Mouse (Mus musculus) C2C12 (cell line): ENCODE measurements around the gene Eln. TPM values are rescaled to one million over a fixed set of nuclear protein-coding genes. Genes with fewer than 3 reads are reported as not detected.

Experiments
- H3K27me3 ChIP-seq: one replicate; pipeline ENCODE4 v1.6.1; 2011; ENCODE audit not compliant: control insufficient read depth, insufficient read depth, insufficient read length
- H3K36me3 ChIP-seq: one replicate; pipeline ENCODE4 v1.6.1; 2011; ENCODE audit not compliant: control insufficient read depth, insufficient read depth
- H3K4me3 ChIP-seq: one replicate; pipeline ENCODE4 v1.5.1; 2011; ENCODE audit warnings: mild to moderate bottlenecking, control low read depth; ENCODE audit not compliant: poor library complexity, insufficient read depth, severe bottlenecking
- H3K79me2 ChIP-seq: one replicate; pipeline ENCODE4 v1.6.1; 2011; ENCODE audit not compliant: control insufficient read depth, insufficient read depth
- H3K79me3 ChIP-seq: one replicate; pipeline ENCODE4 v1.6.1; 2011; ENCODE audit warnings: low read depth, control low read depth
- H3ac ChIP-seq: one replicate; pipeline ENCODE3; 2011; ENCODE audit warnings: low read depth; ENCODE audit not compliant: control insufficient read depth, insufficient read length
- CEBPB ChIP-seq: IDR thresholded peaks from one replicate; pipeline ENCODE4 v1.6.1; 2011; ENCODE audit warnings: low read depth, mild to moderate bottlenecking, control low read depth, moderate library complexity
- CTCF ChIP-seq: IDR thresholded peaks from one replicate; pipeline ENCODE4 v1.5.1; 2011; ENCODE audit not compliant: control insufficient read depth, insufficient read depth, insufficient read length
- FOSL1 ChIP-seq: IDR thresholded peaks from one replicate; pipeline ENCODE4 v1.8.0; 2011; ENCODE audit warnings: mild to moderate bottlenecking, low read length; ENCODE audit not compliant: poor library complexity, insufficient read depth, severe bottlenecking
- MAX ChIP-seq: IDR thresholded peaks from one replicate; pipeline ENCODE4 v1.6.1; 2011; ENCODE audit warnings: mild to moderate bottlenecking, control low read depth
- MYOD1 ChIP-seq: IDR thresholded peaks from one replicate; pipeline ENCODE4 v1.6.1; 2011; ENCODE audit warnings: low read depth; ENCODE audit not compliant: control insufficient read depth, insufficient read length
- MYOG ChIP-seq: IDR thresholded peaks from one replicate; pipeline ENCODE4 v1.6.1; 2011; ENCODE audit not compliant: control insufficient read depth, insufficient read length; ENCODE audit errors: extremely low read depth
- USF1 ChIP-seq: IDR thresholded peaks from one replicate; pipeline ENCODE4 v1.6.1; 2011; ENCODE audit warnings: low read depth, mild to moderate bottlenecking, control low read depth, moderate library complexity
- polyA plus RNA-seq: library from polyadenylated mRNA; unstranded; fragments of >200 nt; fragmentation: generic; extraction: Trizol; gene quantifications from one replicate; pipeline ENCODE4 v1.2.1, GENCODE M21; 2012; ENCODE audit warnings: missing spikeins

Gene Eln
- polyA plus RNA-seq, 1 experiment, result not detected

- no peaks in the 10 kb centered on the region for H3K79me3 ChIP-seq
- peak overlapping the region; percentile 18 for H3ac ChIP-seq
- peaks cover 8% of the 10 kb centered on the region for H3K36me3 ChIP-seq
- H3K4me3 ChIP-seq, result no peak overlapping the region
- no peak for TF ChIP-seq MAX
- no peak for TF ChIP-seq CEBPB
- no peak for TF ChIP-seq MYOD1
- TF ChIP-seq MYOG, result no peak
- no peak for TF ChIP-seq FOSL1
- TF ChIP-seq CTCF, result no peak
- TF ChIP-seq USF1, result no peak
- H3K27me3 ChIP-seq, result no peaks in the 10 kb centered on the region
- peaks cover 12% of the 10 kb centered on the region for H3K79me2 ChIP-seq
Observed at GRCm38 (mm10) chr5:134680238-134680637, 66.9 kb downstream of the Eln start.

GRCm38 (mm10) chr5:134678827-134679546, 68.1 kb downstream of the Eln start:
- TF ChIP-seq MAX, result no peak
- no peak for TF ChIP-seq FOSL1
- TF ChIP-seq MYOD1, result peak; percentile 49
- Histone ChIP-seq H3K79me2 (peaks cover 12% of the 10 kb centered on the region), H3K4me3 (no peak overlapping the region), H3ac (peak overlapping the region; percentile 28), H3K36me3 (peaks cover 8% of the 10 kb centered on the region), H3K79me3 (peaks cover 3% of the 10 kb centered on the region), H3K27me3 (no peaks in the 10 kb centered on the region)

- Histone ChIP-seq H3K27me3 (no peaks in the 10 kb centered on the region), H3K79me3 (peaks cover 3% of the 10 kb centered on the region), H3K4me3 (no peak overlapping the region), H3K79me2 (peaks cover 12% of the 10 kb centered on the region), H3ac (no peak overlapping the region), H3K36me3 (peaks cover 7% of the 10 kb centered on the region)
- TF ChIP-seq FOSL1, result no peak
Observed at GRCm38 (mm10) chr5:134678031-134678430, 69.1 kb downstream of the Eln start.

DNA sequence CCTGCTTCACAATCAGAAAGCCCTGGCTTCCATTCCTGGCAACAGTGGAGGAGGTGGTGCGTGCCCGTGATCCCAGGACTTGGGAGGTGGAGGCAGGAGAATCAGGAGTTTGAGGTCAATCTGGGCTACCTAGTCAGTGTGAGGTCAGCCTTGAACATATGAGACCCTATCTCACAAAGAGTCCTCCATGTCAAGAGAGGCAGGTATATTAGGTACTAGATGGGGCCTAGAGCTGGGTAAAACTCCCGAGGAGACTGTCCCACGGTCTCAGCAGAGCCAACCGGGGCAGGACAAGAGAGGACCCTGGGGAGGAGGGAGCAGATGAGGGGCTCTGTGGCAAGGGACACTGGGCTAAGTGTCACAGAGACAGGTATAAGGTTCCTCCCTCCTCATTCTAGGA, 69.6 kb downstream of the Eln start:
- Histone ChIP-seq H3K79me3 (peaks cover 3% of the 10 kb centered on the region), H3K27me3 (no peaks in the 10 kb centered on the region), H3ac (no peak overlapping the region), H3K4me3 (no peak overlapping the region), H3K79me2 (peaks cover 12% of the 10 kb centered on the region), H3K36me3 (peaks cover 5% of the 10 kb centered on the region)
- TF ChIP-seq MAX (no peak), MYOD1 (no peak), USF1 (no peak), MYOG (no peak), CTCF (no peak), FOSL1 (no peak), CEBPB (no peak)

- TF ChIP-seq MAX (no peak), MYOG (no peak)
- peaks cover 11% of the 10 kb centered on the region for H3K36me3 ChIP-seq
- H3K27me3 ChIP-seq, result no peaks in the 10 kb centered on the region
- peak overlapping the region; percentile 16 for H3ac ChIP-seq
- no peak overlapping the region for H3K4me3 ChIP-seq
- H3K79me3 ChIP-seq, result peaks cover 3% of the 10 kb centered on the region
- peaks cover 12% of the 10 kb centered on the region for H3K79me2 ChIP-seq
Observed at GRCm38 (mm10) chr5:134675956-134676759, 71.0 kb downstream of the Eln start.

- peaks cover 15% of the 10 kb centered on the region for H3K36me3 ChIP-seq
- no peak for TF ChIP-seq CTCF
- no peak for TF ChIP-seq FOSL1
- TF ChIP-seq MAX, result no peak
- no peak for TF ChIP-seq USF1
- TF ChIP-seq MYOG, result no peak
- no peak for TF ChIP-seq CEBPB
- TF ChIP-seq MYOD1, result no peak
Observed at GRCm38 (mm10) chr5:134674977-134675376, 72.1 kb downstream of the Eln start.

More at GRCm38 (mm10) chr5:134674977-134675376, 72.1 kb downstream of the Eln start:
- H3K79me3 ChIP-seq, result peaks cover 3% of the 10 kb centered on the region
- peaks cover 12% of the 10 kb centered on the region for H3K79me2 ChIP-seq
- H3K27me3 ChIP-seq, result no peaks in the 10 kb centered on the region
- H3ac ChIP-seq, result no peak overlapping the region
- no peak overlapping the region for H3K4me3 ChIP-seq
